Mouse (Mus musculus) MEL (cell line): ENCODE data around the gene Jade2. TPM values are rescaled to one million over a fixed set of nuclear protein-coding genes. Genes with fewer than 3 reads are reported as not detected.

Source experiments
- DNase-seq: peaks from one replicate; pipeline ENCODE4 v3.0.0; 2011; ENCODE audit warnings: low read depth, low spot score
- H3K27ac ChIP-seq: 2 replicates; pipeline ENCODE4 v1.5.1; 2012; ENCODE audit warnings: low read depth, mild to moderate bottlenecking, control low read depth, low read length, moderate library complexity; ENCODE audit not compliant: control insufficient read depth
- H3K27me3 ChIP-seq, 2 experiments: fragments of 150-350 bp in 1 of 2; sonication (generic) in 1 of 2; 2 replicates each; pipeline ENCODE4 v1.6.1; 2012; ENCODE audit warnings: low read length in 2 of 2, mild to moderate bottlenecking in 2 of 2, improper control_type of control experiment in 1 of 2, moderate library complexity in 1 of 2; ENCODE audit not compliant: insufficient read depth in 2 of 2, control insufficient read depth in 1 of 2
- H3K36me3 ChIP-seq, 2 experiments: 2 replicates each; pipeline ENCODE4 v1.6.1; 2012 to 2014; ENCODE audit warnings: low read length in 2 of 2, improper control_type of control experiment in 1 of 2, inconsistent platforms in 1 of 2, mild to moderate bottlenecking in 1 of 2; ENCODE audit not compliant: insufficient read depth in 2 of 2, control insufficient read depth in 1 of 2
- H3K4me1 ChIP-seq, 2 experiments: fragments of 150-350 bp in 1 of 2; sonication (generic) in 1 of 2; 2 replicates each; pipeline ENCODE4 v1.6.1; 2012; ENCODE audit warnings: low read length in 2 of 2, improper control_type of control experiment in 1 of 2, mild to moderate bottlenecking in 1 of 2; ENCODE audit not compliant: insufficient read depth in 2 of 2, control insufficient read depth in 1 of 2
- H3K4me3 ChIP-seq, 2 experiments: fragments of 150-350 bp in 1 of 2; sonication (generic) in 1 of 2; 2 replicates each; pipeline ENCODE4 v1.5.1; 2012; ENCODE audit warnings: low read depth in 2 of 2, low read length in 2 of 2, mild to moderate bottlenecking in 2 of 2, moderate library complexity in 2 of 2, control low read depth in 1 of 2, improper control_type of control experiment in 1 of 2; ENCODE audit not compliant: control insufficient read depth in 1 of 2, insufficient read depth in 1 of 2
- H3K79me2 ChIP-seq: 2 replicates; pipeline ENCODE4 v1.6.1; 2012; ENCODE audit warnings: mild to moderate bottlenecking, low read length, moderate library complexity; ENCODE audit not compliant: control insufficient read depth, poor library complexity, insufficient read depth
- H3K9ac ChIP-seq: 2 replicates; pipeline ENCODE4 v1.6.1; 2012; ENCODE audit warnings: low read depth, mild to moderate bottlenecking, control low read depth, low read length, moderate library complexity; ENCODE audit not compliant: control insufficient read depth, poor library complexity, severe bottlenecking
- H3K9me3 ChIP-seq: fragments of 150-350 bp; sonication (generic); replicated peaks from 2 replicates; pipeline ENCODE4 v1.6.1; 2012; ENCODE audit warnings: mild to moderate bottlenecking, low read length, improper control_type of control experiment, moderate library complexity; ENCODE audit not compliant: insufficient read depth
- BHLHE40 ChIP-seq: IDR thresholded peaks from 2 replicates; pipeline ENCODE4 v1.6.1; 2012; ENCODE audit warnings: low read depth, mild to moderate bottlenecking, inconsistent platforms, low read length, improper control_type of control experiment, borderline replicate concordance
- CHD2 ChIP-seq: IDR thresholded peaks from 2 replicates; pipeline ENCODE4 v1.6.1; 2011; ENCODE audit warnings: low read length, improper control_type of control experiment
- EP300 ChIP-seq, 2 experiments: IDR thresholded peaks; 2 replicates each; pipeline ENCODE4 v1.6.1; 2011; ENCODE audit warnings: improper control_type of control experiment in 2 of 2, low read length in 2 of 2, low read depth in 1 of 2, mild to moderate bottlenecking in 1 of 2
- ETS1 ChIP-seq: IDR thresholded peaks from 2 replicates; pipeline ENCODE4 v1.6.1; 2012; ENCODE audit warnings: low read depth, mild to moderate bottlenecking, inconsistent platforms, low read length, improper control_type of control experiment, moderate library complexity
- GATA1 ChIP-seq: IDR thresholded peaks from 2 replicates; pipeline ENCODE4 v1.6.1; 2011; ENCODE audit warnings: low read depth, low read length, improper control_type of control experiment
- HCFC1 ChIP-seq: IDR thresholded peaks from 2 replicates; pipeline ENCODE4 v1.6.1; 2012; ENCODE audit warnings: low read depth, mild to moderate bottlenecking, inconsistent platforms, low read length, improper control_type of control experiment, moderate library complexity
- JUND ChIP-seq: IDR thresholded peaks from 2 replicates; pipeline ENCODE4 v1.6.1; 2011; ENCODE audit warnings: low read depth, mild to moderate bottlenecking, improper control_type of control experiment, low read length
- MAFK ChIP-seq: IDR thresholded peaks from 2 replicates; pipeline ENCODE4 v1.6.1; 2011; ENCODE audit warnings: low read depth, mild to moderate bottlenecking, low read length, improper control_type of control experiment, borderline replicate concordance
- MAX ChIP-seq: IDR thresholded peaks from 2 replicates; pipeline ENCODE4 v1.6.1; 2011; ENCODE audit warnings: low read length, improper control_type of control experiment
- MEF2A ChIP-seq: IDR thresholded peaks from 2 replicates; pipeline ENCODE4 v1.6.1; 2014; ENCODE audit warnings: low read depth, mild to moderate bottlenecking, inconsistent platforms, low read length, improper control_type of control experiment; ENCODE audit not compliant: poor library complexity, insufficient replicate concordance, severe bottlenecking; ENCODE audit errors: extremely low read depth
- NELFE ChIP-seq: IDR thresholded peaks from 2 replicates; pipeline ENCODE4 v1.6.1; 2011; ENCODE audit warnings: low read depth, low read length, improper control_type of control experiment
- NRF1 ChIP-seq: IDR thresholded peaks from 2 replicates; pipeline ENCODE4 v1.6.1; 2014; ENCODE audit warnings: low read depth, mild to moderate bottlenecking, inconsistent platforms, low read length, improper control_type of control experiment, moderate library complexity; ENCODE audit not compliant: poor library complexity, insufficient read depth, severe bottlenecking
- POLR2A ChIP-seq, 2 experiments: IDR thresholded peaks; 2 replicates each; pipeline ENCODE4 v1.6.1; 2011 to 2012; ENCODE audit warnings: low read length in 2 of 2, mild to moderate bottlenecking in 2 of 2, control low read depth in 1 of 2, improper control_type of control experiment in 1 of 2, low read depth in 1 of 2, moderate library complexity in 1 of 2; ENCODE audit not compliant: control insufficient read depth in 1 of 2, insufficient read depth in 1 of 2, poor library complexity in 1 of 2
- POLR2AphosphoS2 ChIP-seq: IDR thresholded peaks from 2 replicates; pipeline ENCODE4 v1.6.1; 2011; ENCODE audit warnings: low read length, improper control_type of control experiment
- POLR2AphosphoS5 ChIP-seq: IDR thresholded peaks from 2 replicates; pipeline ENCODE4 v1.6.1; 2012; ENCODE audit warnings: low read depth, borderline replicate concordance, mild to moderate bottlenecking, inconsistent platforms, low read length, moderate library complexity, mixed read lengths
- RAD21 ChIP-seq: IDR thresholded peaks from 2 replicates; pipeline ENCODE4 v1.6.1; 2011; ENCODE audit warnings: mild to moderate bottlenecking, low read depth, low read length, improper control_type of control experiment
- RCOR1 ChIP-seq: IDR thresholded peaks from 2 replicates; pipeline ENCODE4 v1.6.1; 2012; ENCODE audit warnings: low read depth, mild to moderate bottlenecking, inconsistent platforms, low read length, improper control_type of control experiment
- SIN3A ChIP-seq: IDR thresholded peaks from 2 replicates; pipeline ENCODE4 v1.6.1; 2012; ENCODE audit warnings: low read length, improper control_type of control experiment, inconsistent platforms
- TAL1 ChIP-seq: IDR thresholded peaks from 2 replicates; pipeline ENCODE4 v1.6.1; 2012; ENCODE audit warnings: mild to moderate bottlenecking, inconsistent platforms, low read length, moderate library complexity, mixed read lengths
- TBP ChIP-seq: IDR thresholded peaks from 2 replicates; pipeline ENCODE4 v1.8.0; 2011; ENCODE audit warnings: low read depth, low read length, improper control_type of control experiment
- UBTF ChIP-seq: IDR thresholded peaks from 2 replicates; pipeline ENCODE4 v1.6.1; 2012; ENCODE audit warnings: low read depth, mild to moderate bottlenecking, inconsistent platforms, low read length, improper control_type of control experiment, moderate library complexity, borderline replicate concordance; ENCODE audit not compliant: insufficient read depth
- ZKSCAN1 ChIP-seq: IDR thresholded peaks from 2 replicates; pipeline ENCODE4 v1.6.1; 2012; ENCODE audit warnings: low read depth, mild to moderate bottlenecking, inconsistent platforms, low read length, improper control_type of control experiment, moderate library complexity
- ZMIZ1 ChIP-seq: IDR thresholded peaks from 2 replicates; pipeline ENCODE4 v1.6.1; 2012; ENCODE audit warnings: low read depth, mild to moderate bottlenecking, inconsistent platforms, low read length, improper control_type of control experiment, moderate library complexity
- polyA plus RNA-seq, 2 experiments: library from polyadenylated mRNA; stranded (reverse) in 1 of 2; unstranded in 1 of 2; fragments of >175 nt in 1 of 2; fragments of >200 nt in 1 of 2; gene quantifications; 2 replicates each; pipeline versions ENCODE4 v1.2.1 to v1.2.4; 2012; ENCODE audit warnings: low replicate concordance in 2 of 2, low read depth in 1 of 2; ENCODE audit not compliant: insufficient read length in 2 of 2, insufficient read depth in 1 of 2, missing spikeins in 1 of 2
- total RNA-seq: library from RNA; depleted of rRNA; stranded (reverse); fragments of 300-350 nt; gene quantifications from 2 replicates; pipeline ENCODE4 v1.2.3, GENCODE M21; 2012

Jade2 gene
- total and polyA plus RNA-seq, 3 experiments, result 4.5 to 13.0 TPM; not detected in 1

DNA sequence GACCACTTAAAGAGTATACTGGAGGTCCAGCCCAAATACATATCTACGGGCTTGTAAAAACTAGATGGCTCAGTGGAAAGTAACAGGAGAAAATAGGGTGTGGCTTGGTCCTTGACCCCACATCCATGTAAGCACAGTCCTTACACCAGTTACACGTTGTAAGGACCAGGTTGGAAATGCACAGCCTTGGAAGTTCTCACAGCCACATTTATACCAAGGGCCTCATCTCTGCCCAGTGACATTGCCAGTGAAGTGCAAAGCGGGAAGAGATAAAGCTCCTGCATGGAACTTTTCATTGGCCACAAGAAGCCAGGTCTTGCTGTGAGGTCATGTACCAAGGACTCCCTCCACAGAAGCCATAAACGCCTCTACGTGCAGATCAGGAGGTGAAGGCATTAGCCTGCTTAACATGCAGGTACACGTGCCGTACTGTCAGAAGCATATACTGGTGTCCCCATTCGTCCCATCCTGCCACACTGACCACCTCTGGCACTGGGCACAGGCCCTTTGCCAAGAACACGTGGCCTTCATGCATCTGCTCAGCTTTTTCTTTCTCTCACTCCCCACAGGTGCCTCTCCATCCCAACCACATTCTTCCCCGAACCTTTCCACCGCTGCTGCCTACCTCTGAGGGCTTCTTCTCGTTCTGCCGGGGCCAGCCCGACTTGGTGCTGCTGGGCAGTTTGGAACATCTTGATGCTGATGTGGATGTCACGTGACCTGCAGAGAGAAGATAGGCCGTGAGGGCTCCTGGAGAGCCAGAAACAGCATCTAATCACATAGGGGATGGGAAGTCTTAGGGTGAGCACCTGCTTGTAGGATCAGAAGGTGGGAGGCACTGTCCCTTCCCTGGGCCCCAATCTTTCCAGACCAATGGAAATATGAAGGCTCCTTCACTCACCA is 11.2 kb downstream of the Jade2 start:
- Histone ChIP-seq H3K36me3 (no peaks in the 10 kb centered on the region; a peak in 1 of 4 replicates), H3K4me3 (no peak overlapping the region), H3K9ac (no peak overlapping the region), H3K27me3 (no peaks in the 10 kb centered on the region), H3K4me1 (no peaks in the 10 kb centered on the region), H3K9me3 (no peaks in the 10 kb centered on the region), H3K79me2 (no peaks in the 10 kb centered on the region)
- TF ChIP-seq ZMIZ1 (no peak), NRF1 (no peak), MAFK (no peak), POLR2AphosphoS5 (no peak), RCOR1 (no peak), UBTF (no peak), BHLHE40 (no peak), HCFC1 (no peak)
- TF ChIP-seq, all 39 proteins: peak for 0
- DNase-seq, result no peak
- H3K27ac ChIP-seq, result no peak overlapping the region

- no peak for TF ChIP-seq ETS1
- H3K9me3 ChIP-seq, result no peaks in the 10 kb centered on the region
- no peak for DNase-seq
- H3K27ac ChIP-seq, result no peak overlapping the region
- H3K4me1 ChIP-seq, result no peaks in the 10 kb centered on the region
- H3K79me2 ChIP-seq, result no peaks in the 10 kb centered on the region
- H3K4me3 ChIP-seq, result no peak overlapping the region
- no peaks in the 10 kb centered on the region for H3K27me3 ChIP-seq
- no peaks in the 10 kb centered on the region; a peak in 2 of 4 replicates for H3K36me3 ChIP-seq
- no peak overlapping the region for H3K9ac ChIP-seq
These were observed 12.8 kb downstream of the Jade2 start for GRCm38 (mm10) chr11:51844529-51845098.

DNA sequence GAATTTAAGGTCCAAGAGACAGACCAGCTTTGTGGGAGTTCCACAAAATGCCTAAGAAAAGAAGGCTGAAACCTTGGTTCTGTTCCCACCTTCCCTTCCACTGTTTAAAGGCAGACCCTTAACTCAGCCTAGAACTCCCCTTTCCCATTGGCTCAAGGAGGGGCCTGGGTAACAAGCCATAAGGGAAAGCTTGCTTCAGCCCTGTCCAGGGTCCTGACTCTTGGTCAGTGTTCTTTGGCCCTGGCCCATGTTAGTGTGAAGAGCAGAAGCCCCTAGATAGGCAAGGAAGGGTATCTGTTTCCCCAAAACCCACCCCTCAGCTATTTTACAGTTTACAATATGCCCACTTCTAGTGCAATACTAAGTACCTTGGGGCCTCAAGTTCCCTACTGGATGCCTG is 13.6 kb downstream of the Jade2 start:
- no peaks in the 10 kb centered on the region for H3K79me2 ChIP-seq
- no peaks in the 10 kb centered on the region for H3K4me1 ChIP-seq
- no peak overlapping the region for H3K27ac ChIP-seq
- H3K9me3 ChIP-seq, result no peaks in the 10 kb centered on the region
- no peak overlapping the region for H3K9ac ChIP-seq
- no peaks in the 10 kb centered on the region for H3K27me3 ChIP-seq
- peak; percentile 33 for DNase-seq
- H3K4me3 ChIP-seq, result no peak overlapping the region
- no peak for TF ChIP-seq TBP
- TF ChIP-seq POLR2AphosphoS2, result no peak
- TF ChIP-seq ZKSCAN1, result no peak
- no peak for TF ChIP-seq NRF1
- TF ChIP-seq ETS1, result no peak
- no peak for TF ChIP-seq GATA1
- no peak for TF ChIP-seq NELFE
- no peak for TF ChIP-seq JUND
- no peak for TF ChIP-seq MAX
- no peak for TF ChIP-seq CHD2
- TF ChIP-seq MEF2A, result no peak
- TF ChIP-seq SIN3A, result no peak
- TF ChIP-seq TAL1, result no peak
- no peak for TF ChIP-seq EP300 (IDR thresholded peaks at IDR 0.05; ENCODE audit: low read depth in 1 of 2, low read length in 2 of 2)
- no peak for TF ChIP-seq MAFK
- no peak for TF ChIP-seq POLR2AphosphoS5
- no peak for TF ChIP-seq POLR2A (IDR thresholded peaks at IDR 0.05; ENCODE audit: control insufficient read depth in 1 of 2, insufficient read depth in 1 of 2, low read depth in 1 of 2, low read length in 2 of 2, poor library complexity in 1 of 2)
- no peak for TF ChIP-seq RAD21
- no peak for TF ChIP-seq RCOR1
- no peaks in the 10 kb centered on the region; a peak in 2 of 4 replicates for H3K36me3 ChIP-seq
